Mouse (Mus musculus) heart, embryonic 10.5 days (tissue): ENCODE data around the gene Nipsnap3b. TPM values are rescaled to one million over a fixed set of nuclear protein-coding genes. Genes with fewer than 3 reads are reported as not detected.

Experiments
- DNase-seq: peaks from one replicate; pipeline ENCODE4 v3.0.0-alpha.2; 2017; ENCODE audit warnings: low spot score
- H3K27ac ChIP-seq: fragments of 300-500 bp; sonication (generic); 2 replicates; pipeline ENCODE4 v1.5.1; 2016; ENCODE audit warnings: mild to moderate bottlenecking
- H3K27me3 ChIP-seq: fragments of 300-500 bp; sonication (generic); 2 replicates; pipeline ENCODE4 v1.6.1; 2016; ENCODE audit warnings: mild to moderate bottlenecking; ENCODE audit not compliant: poor library complexity, insufficient read depth, severe bottlenecking
- H3K36me3 ChIP-seq: fragments of 300-500 bp; sonication (generic); 2 replicates; pipeline ENCODE4 v1.6.1; 2016; ENCODE audit warnings: mild to moderate bottlenecking, moderate library complexity
- H3K4me1 ChIP-seq: fragments of 300-500 bp; sonication (generic); 2 replicates; pipeline ENCODE4 v1.6.1; 2016; ENCODE audit warnings: mild to moderate bottlenecking
- H3K4me3 ChIP-seq: fragments of 300-500 bp; sonication (generic); 2 replicates; pipeline ENCODE4 v1.5.1; 2016; ENCODE audit warnings: mild to moderate bottlenecking, moderate library complexity
- H3K9me3 ChIP-seq: fragments of 300-500 bp; sonication (generic); 2 replicates; pipeline ENCODE4 v1.6.1; 2016; ENCODE audit warnings: mild to moderate bottlenecking, moderate library complexity
- WGBS: fragments of 180-500 bp; shearing (Covaris S2); methylation state at CpG from one replicate; pipeline ENCODE4 v1.1.7; 2016; 5-methylcytosine and 5-hydroxymethylcytosine counted together
- polyA plus RNA-seq: library from polyadenylated mRNA; unstranded; fragments of >200 nt; fragmentation: Nextera tagmentation; extraction: Ambion mirVana; gene quantifications from 2 replicates; pipeline ENCODE4 v1.2.1, GENCODE M21; 2016

Gene Nipsnap3b
- polyA plus RNA-seq, 1 experiment from 2014 or later, result 83.7 TPM

DNA sequence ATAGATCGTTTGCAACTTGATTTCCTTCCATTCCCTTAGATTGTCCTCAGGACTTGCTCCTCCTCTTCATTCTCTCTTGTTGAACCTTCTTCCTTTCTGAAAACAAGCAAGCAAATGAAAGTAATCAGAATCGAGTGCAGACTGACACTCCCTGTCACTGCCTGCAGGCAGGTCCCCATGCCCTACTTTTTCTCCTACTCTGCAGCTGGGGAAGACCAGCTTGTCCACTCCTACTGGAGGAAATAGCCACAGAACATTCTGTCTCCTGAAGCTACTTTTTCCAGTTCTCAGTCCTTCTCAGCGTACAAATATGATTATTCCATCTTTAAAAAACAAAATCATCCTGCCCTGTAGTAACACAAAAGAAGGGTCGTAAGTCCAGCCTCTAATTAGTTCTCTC lies 12.7 kb downstream of the Nipsnap3b start:
- DNase-seq, result no peak
- H3K4me1 ChIP-seq, result peaks cover 3% of the 10 kb centered on the region; the same call in 1 of the 2 replicates
- no peak overlapping the region for H3K4me3 ChIP-seq
- H3K9me3 ChIP-seq, result no peaks in the 10 kb centered on the region
- no peaks in the 10 kb centered on the region for H3K27me3 ChIP-seq
- no peak overlapping the region for H3K27ac ChIP-seq
- 89% methylated on average over 4 of the region's 4 CpGs for WGBS
- peaks cover 37% of the 10 kb centered on the region for H3K36me3 ChIP-seq

DNA sequence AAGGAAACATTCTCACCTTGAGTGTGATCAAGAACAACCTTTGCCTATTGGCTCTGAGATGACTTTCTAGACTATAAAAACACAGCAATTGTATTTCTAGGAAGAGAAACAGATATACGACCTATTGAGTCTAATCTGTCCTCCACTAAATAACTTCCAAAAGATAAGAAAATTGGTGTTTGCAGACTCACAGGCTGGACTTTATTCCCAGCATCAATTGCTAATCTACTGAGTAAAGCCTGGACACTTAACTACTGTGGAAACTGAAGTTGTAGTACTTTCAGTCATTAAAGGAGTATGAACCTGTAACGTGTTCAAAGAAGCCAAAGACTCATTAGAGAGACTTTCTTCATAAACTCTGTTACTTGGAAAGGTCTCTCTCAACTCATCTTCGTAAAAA lies 16.1 kb downstream of the Nipsnap3b start:
- 73% methylated on average over 3 of the region's 3 CpGs for WGBS

GRCm38 (mm10) chr4:53030326-53030948 lies 18.8 kb downstream of the Nipsnap3b start:
- WGBS, result 65% methylated on average over 8 of the region's 8 CpGs
- no peaks in the 10 kb centered on the region for H3K27me3 ChIP-seq
- H3K27ac ChIP-seq, result no peak overlapping the region
- H3K36me3 ChIP-seq, result no peaks in the 10 kb centered on the region
- DNase-seq, result no peak
- H3K9me3 ChIP-seq, result no peaks in the 10 kb centered on the region
- H3K4me3 ChIP-seq, result no peak overlapping the region
- no peaks in the 10 kb centered on the region for H3K4me1 ChIP-seq

More for the DNA sequence above, 16.1 kb downstream of the Nipsnap3b start:
- Histone ChIP-seq H3K4me1 (peaks cover 3% of the 10 kb centered on the region; the same call in 1 of the 2 replicates), H3K27ac (no peak overlapping the region), H3K4me3 (no peak overlapping the region), H3K9me3 (no peaks in the 10 kb centered on the region), H3K27me3 (no peaks in the 10 kb centered on the region), H3K36me3 (peaks cover 12% of the 10 kb centered on the region)
- DNase-seq, result no peak

DNA sequence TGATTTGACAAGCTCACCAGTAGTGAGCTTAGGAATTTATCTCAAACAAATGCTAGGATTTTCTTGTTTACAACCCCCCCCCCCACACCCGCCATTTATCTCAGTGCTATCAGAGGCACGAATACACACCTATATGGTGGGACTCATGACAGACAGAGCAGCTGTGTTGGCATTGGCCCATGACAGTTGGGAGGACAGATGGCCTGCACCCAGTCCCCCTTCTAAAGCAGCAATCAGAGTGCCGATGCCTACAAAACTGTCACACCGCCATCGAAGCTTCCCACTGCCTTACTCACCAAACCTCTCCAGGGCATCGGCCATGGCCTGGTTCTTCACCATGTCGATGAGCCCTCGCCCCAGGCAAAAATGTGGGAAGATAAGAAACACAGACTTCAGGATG lies 32.1 kb downstream of the Nipsnap3b start:
- no peak for DNase-seq
- Histone ChIP-seq H3K27ac (no peak overlapping the region), H3K4me1 (peaks cover 8% of the 10 kb centered on the region), H3K9me3 (no peaks in the 10 kb centered on the region), H3K36me3 (peaks cover 17% of the 10 kb centered on the region), H3K4me3 (no peak overlapping the region), H3K27me3 (no peaks in the 10 kb centered on the region)
- whole genome bisulfite sequencing, result 77% methylated on average over 8 of the region's 8 CpGs

- H3K9me3 ChIP-seq, result no peaks in the 10 kb centered on the region
- peaks cover 18% of the 10 kb centered on the region for H3K36me3 ChIP-seq
- peaks cover 8% of the 10 kb centered on the region for H3K4me1 ChIP-seq
- no peak overlapping the region for H3K4me3 ChIP-seq
- no peak for DNase-seq
- WGBS, result 83% methylated on average over 7 of the region's 7 CpGs
- no peak overlapping the region for H3K27ac ChIP-seq
- no peaks in the 10 kb centered on the region for H3K27me3 ChIP-seq
Measured at GRCm38 (mm10) chr4:53045807-53046206, 34.1 kb downstream of the Nipsnap3b start.

DNA sequence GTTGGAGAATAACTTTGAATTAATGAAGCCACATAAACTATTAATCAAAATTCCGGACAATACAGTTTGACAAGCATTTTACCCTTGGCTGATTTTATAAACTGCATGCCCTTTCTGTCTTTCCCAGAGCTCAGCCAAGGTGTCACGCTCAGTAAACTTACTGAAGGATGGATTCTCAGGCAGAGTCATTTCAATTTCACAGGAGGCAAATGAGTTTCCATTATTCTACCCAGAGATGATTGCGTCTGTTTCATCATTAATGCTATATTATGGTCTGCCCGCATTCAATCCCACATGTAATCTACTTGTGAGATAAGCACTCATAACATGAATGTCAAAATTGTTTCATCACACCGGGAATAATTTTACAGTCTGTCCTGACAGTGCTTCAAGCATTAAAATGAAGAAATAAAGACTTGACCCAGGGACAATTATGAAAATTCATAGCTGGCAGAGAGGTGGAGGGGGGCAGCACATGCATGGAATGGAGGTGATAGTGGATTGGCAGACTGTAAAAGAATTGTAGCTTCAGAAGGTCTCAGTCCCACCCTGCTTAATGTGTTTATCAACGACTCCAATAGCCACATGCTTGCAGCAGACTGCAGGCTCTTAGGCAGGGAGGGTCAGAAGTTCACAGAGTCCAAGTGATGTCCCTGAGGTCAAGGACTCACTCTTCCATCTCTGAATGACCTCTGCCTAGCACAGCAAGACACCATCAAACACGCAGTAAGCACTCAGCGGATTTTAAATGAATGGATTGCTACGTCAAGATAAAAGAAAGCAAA lies 34.8 kb downstream of the Nipsnap3b start:
- Histone ChIP-seq H3K27me3 (no peaks in the 10 kb centered on the region), H3K4me1 (peaks cover 8% of the 10 kb centered on the region), H3K27ac (no peak overlapping the region), H3K4me3 (no peak overlapping the region), H3K9me3 (no peaks in the 10 kb centered on the region), H3K36me3 (peaks cover 18% of the 10 kb centered on the region)
- DNase-seq, result no peak
- 71% methylated on average over 9 of the region's 9 CpGs for WGBS

DNA sequence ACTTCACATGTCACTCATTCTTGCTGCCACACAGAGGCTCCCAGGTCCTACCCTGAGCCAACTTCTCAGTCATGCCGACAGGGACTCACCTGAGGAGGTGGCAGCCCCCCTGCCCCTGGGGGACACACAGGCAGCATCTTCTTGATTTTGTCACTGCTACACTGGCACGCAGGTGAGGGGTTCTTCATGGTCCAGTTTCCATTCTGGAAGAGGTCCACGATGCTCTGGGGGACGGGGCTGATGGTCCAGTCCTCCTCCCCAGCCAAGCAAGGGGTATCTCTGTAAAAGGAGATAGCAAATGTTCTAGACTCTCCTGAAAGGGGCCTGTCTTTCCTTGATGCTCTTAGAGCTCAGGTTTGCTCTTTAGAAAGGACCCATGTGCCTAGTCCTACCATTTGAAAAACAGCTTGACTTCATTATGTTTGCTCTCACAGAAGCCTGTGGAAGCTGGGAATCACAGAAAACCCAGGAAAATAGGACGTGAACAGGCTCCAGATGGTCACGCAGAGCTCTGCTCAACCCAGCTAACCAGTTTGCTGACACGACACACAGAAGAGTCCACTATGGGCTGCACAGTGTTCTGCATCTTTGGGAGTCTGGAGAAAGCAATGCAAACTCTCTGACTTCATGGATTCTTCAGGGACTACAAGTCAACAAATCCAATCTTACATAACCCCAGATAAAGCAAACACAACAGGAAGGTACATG lies 50.8 kb downstream of the Nipsnap3b start:
- H3K36me3 ChIP-seq, result peaks cover 16% of the 10 kb centered on the region
- 79% methylated on average over 7 of the region's 7 CpGs for WGBS

More for the DNA sequence above, 50.8 kb downstream of the Nipsnap3b start:
- H3K27me3 ChIP-seq, result no peaks in the 10 kb centered on the region
- no peak for DNase-seq
- H3K4me1 ChIP-seq, result no peaks in the 10 kb centered on the region
- H3K4me3 ChIP-seq, result no peak overlapping the region
- H3K27ac ChIP-seq, result no peak overlapping the region
- H3K9me3 ChIP-seq, result no peaks in the 10 kb centered on the region

Other genes with a start within 250 kb of the Nipsnap3b start
- gene Olfr275, start 197.3 kb upstream of the Nipsnap3b start, polyA plus RNA-seq, result not detected in 2 replicates
- gene Olfr273, start 152.6 kb upstream of the Nipsnap3b start, polyA plus RNA-seq, result not detected in 2 replicates
- not detected in 2 replicates for gene Olfr272, start 92.7 kb upstream of the Nipsnap3b start, polyA plus RNA-seq
- not detected in 2 replicates for gene Olfr270, start 47.3 kb upstream of the Nipsnap3b start, polyA plus RNA-seq
- not detected in 2 replicates for gene Nipsnap3a, start 22.6 kb upstream of the Nipsnap3b start, polyA plus RNA-seq
- 1.6 and 4.2 TPM in 2 replicates for gene Abca1, start 148.0 kb downstream of the Nipsnap3b start, polyA plus RNA-seq